Mouse (Mus musculus) testis, adult 2 months (tissue): Measurements from ENCODE around the gene Slc25a13. TPM values are rescaled to one million over a fixed set of nuclear protein-coding genes. Genes with fewer than 3 reads are reported as not detected.

ENCODE experiments used
- H3K27ac ChIP-seq: fragments of 200-500 bp; 2 replicates; pipeline ENCODE4 v1.5.1; 2012; ENCODE audit warnings: low read depth, low read length; ENCODE audit not compliant: control insufficient read depth, insufficient read depth
- H3K27me3 ChIP-seq: fragments of 200-500 bp; 2 replicates; pipeline ENCODE4 v1.6.1; 2012; ENCODE audit warnings: mild to moderate bottlenecking, low read length, moderate library complexity; ENCODE audit not compliant: control insufficient read depth, insufficient read depth
- H3K36me3 ChIP-seq: fragments of 200-500 bp; 2 replicates; pipeline ENCODE4 v1.6.1; 2012; ENCODE audit warnings: mild to moderate bottlenecking, low read length; ENCODE audit not compliant: control insufficient read depth, insufficient read depth
- H3K4me1 ChIP-seq: fragments of 200-500 bp; 2 replicates; pipeline ENCODE4 v1.6.1; 2012; ENCODE audit warnings: low read length; ENCODE audit not compliant: control insufficient read depth, insufficient read depth
- H3K4me3 ChIP-seq: fragments of 200-500 bp; 2 replicates; pipeline ENCODE4 v1.5.1; 2012; ENCODE audit warnings: low read depth, mild to moderate bottlenecking, low read length, moderate library complexity, mixed read lengths; ENCODE audit not compliant: control insufficient read depth
- CTCF ChIP-seq: fragments of 200-500 bp; IDR thresholded peaks from 2 replicates; pipeline ENCODE4 v1.5.1; 2012; ENCODE audit warnings: low read depth, mild to moderate bottlenecking, inconsistent platforms, low read length, moderate library complexity; ENCODE audit not compliant: control insufficient read depth, insufficient read depth, insufficient replicate concordance
- POLR2A ChIP-seq: fragments of 200-500 bp; IDR thresholded peaks from 2 replicates; pipeline ENCODE4 v1.6.1; 2012; ENCODE audit warnings: low read depth, mild to moderate bottlenecking, inconsistent platforms, low read length, moderate library complexity; ENCODE audit not compliant: control insufficient read depth
- polyA plus RNA-seq: library from polyadenylated mRNA; depleted of rRNA; stranded (reverse); fragments of >200 nt; gene quantifications from 2 replicates; pipeline ENCODE4 v1.2.3, GENCODE M21; 2012

Slc25a13 gene
- polyA plus RNA-seq, 1 experiment, result 1.9 TPM

GRCm38 (mm10) chr6:6236788-6237298 lies 19.9 kb upstream of the Slc25a13 start:
- no peak overlapping the region for H3K4me3 ChIP-seq
- no peaks in the 10 kb centered on the region for H3K4me1 ChIP-seq
- H3K36me3 ChIP-seq, result no peaks in the 10 kb centered on the region
- H3K27ac ChIP-seq, result no peak overlapping the region
- TF ChIP-seq POLR2A (no peak), CTCF (no peak)
- H3K27me3 ChIP-seq, result no peaks in the 10 kb centered on the region

GRCm38 (mm10) chr6:6230262-6230661 lies 13.3 kb upstream of the Slc25a13 start:
- Histone ChIP-seq H3K4me1 (no peaks in the 10 kb centered on the region), H3K27ac (no peak overlapping the region), H3K27me3 (no peaks in the 10 kb centered on the region), H3K36me3 (no peaks in the 10 kb centered on the region), H3K4me3 (no peak overlapping the region)
- TF ChIP-seq CTCF (no peak), POLR2A (no peak)

GRCm38 (mm10) chr6:6222721-6223120 lies 5.7 kb upstream of the Slc25a13 start:
- Histone ChIP-seq H3K4me3 (no peak overlapping the region), H3K27me3 (no peaks in the 10 kb centered on the region), H3K27ac (no peak overlapping the region), H3K36me3 (no peaks in the 10 kb centered on the region), H3K4me1 (no peaks in the 10 kb centered on the region)
- TF ChIP-seq POLR2A (no peak), CTCF (no peak)

GRCm38 (mm10) chr6:6220574-6220973 lies 3.6 kb upstream of the Slc25a13 start:
- H3K4me3 ChIP-seq, result no peak overlapping the region
- H3K36me3 ChIP-seq, result no peaks in the 10 kb centered on the region
- peaks cover 10% of the 10 kb centered on the region for H3K4me1 ChIP-seq
- H3K27me3 ChIP-seq, result no peaks in the 10 kb centered on the region
- no peak overlapping the region for H3K27ac ChIP-seq
- no peak for TF ChIP-seq CTCF
- no peak for TF ChIP-seq POLR2A

- Histone ChIP-seq H3K27me3 (no peaks in the 10 kb centered on the region), H3K4me1 (peaks cover 10% of the 10 kb centered on the region), H3K4me3 (no peak overlapping the region), H3K36me3 (no peaks in the 10 kb centered on the region), H3K27ac (no peak overlapping the region)
- TF ChIP-seq CTCF (no peak), POLR2A (no peak)
Measured at GRCm38 (mm10) chr6:6219661-6220370, 2.8 kb upstream of the Slc25a13 start.

- Histone ChIP-seq H3K27ac (no peak overlapping the region), H3K4me3 (peak overlapping the region; percentile 87), H3K27me3 (no peaks in the 10 kb centered on the region), H3K4me1 (peaks cover 10% of the 10 kb centered on the region), H3K36me3 (no peaks in the 10 kb centered on the region)
- TF ChIP-seq POLR2A (no peak), CTCF (no peak)
Measured at GRCm38 (mm10) chr6:6217286-6217625, 283 bp upstream of the Slc25a13 start.

- TF ChIP-seq CTCF, result no peak
- TF ChIP-seq POLR2A, result no peak
- Histone ChIP-seq H3K27me3 (no peaks in the 10 kb centered on the region), H3K4me3 (no peak overlapping the region; the same call in 1 of the 2 replicates), H3K27ac (no peak overlapping the region), H3K4me1 (peaks cover 10% of the 10 kb centered on the region), H3K36me3 (no peaks in the 10 kb centered on the region)
Measured at GRCm38 (mm10) chr6:6216120-6216506, 860 bp downstream of the Slc25a13 start.
